Mouse (Mus musculus): ENCODE measurements around the gene Trarg1. TPM values are rescaled to one million over a fixed set of nuclear protein-coding genes. Genes with fewer than 3 reads are reported as not detected.

The Trarg1 gene
- polyA plus RNA-seq, 1 experiment from 2014 or later, result 7.1 TPM

DNA sequence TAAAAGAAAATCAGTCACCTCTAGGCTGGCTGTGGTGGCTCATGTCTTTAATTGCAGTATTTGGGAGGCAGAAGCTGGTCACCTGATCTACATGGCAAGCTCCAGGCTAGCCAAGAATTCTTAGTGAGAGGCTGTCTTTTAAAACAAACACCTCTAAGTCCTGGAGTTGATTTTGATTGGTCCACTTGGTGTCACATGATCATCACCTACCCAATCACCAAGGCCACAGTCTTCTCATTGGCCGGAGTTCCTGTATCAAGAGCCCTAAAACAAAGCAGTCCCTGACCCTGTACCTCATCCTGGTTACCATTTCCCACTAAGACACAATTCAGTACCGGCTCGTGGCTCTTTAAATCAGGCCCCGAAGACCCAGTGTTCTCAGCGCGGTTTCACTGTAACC, 16.2 kb downstream of the Trarg1 start:
- H3K9me3 ChIP-seq (ENCODE audit: low read length), result no peaks in the 10 kb centered on the region
- ATAC-seq, result no peak
- TF ChIP-seq EP300 (IDR thresholded peaks at IDR 0.05), result no peak
- TF ChIP-seq CTCF (IDR thresholded peaks at IDR 0.05), result no peak

DNA sequence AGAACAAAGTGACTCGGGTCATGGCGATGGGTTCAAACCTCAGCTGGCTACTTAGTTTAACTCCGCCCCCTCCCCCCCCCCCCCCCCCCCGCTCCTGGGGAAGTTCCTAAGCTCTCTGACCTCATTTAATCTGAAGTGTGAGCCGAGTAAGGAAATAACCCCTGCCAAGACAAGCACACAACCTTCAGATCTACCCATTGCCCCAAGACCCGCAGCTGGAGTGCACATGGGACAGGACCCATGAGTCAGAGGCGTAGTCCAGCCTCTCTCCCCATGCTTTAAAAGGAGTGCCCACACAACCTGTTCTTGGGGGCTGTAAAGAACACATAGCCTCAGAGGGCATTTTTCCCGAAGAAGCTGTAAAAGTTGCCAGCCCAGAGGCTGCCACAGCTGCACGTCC, 20.0 kb downstream of the Trarg1 start:
- H3K9me3 ChIP-seq (ENCODE audit: low read length), result no peaks in the 10 kb centered on the region
- H3K27me3 ChIP-seq (replicated peaks; ENCODE audit: insufficient read depth, low read length), result no peaks in the 10 kb centered on the region
- DNase-seq (ENCODE audit: low spot score) (peak; percentile 36), ATAC-seq (no peak)
- no peak overlapping the region for H3K9ac ChIP-seq (replicated peaks; ENCODE audit: low read depth)
- H3K4me3 ChIP-seq (ENCODE audit: low read depth, low read length), result no peak overlapping the region
- H3K27ac ChIP-seq (ENCODE audit: low read length), result no peak overlapping the region
- H3K4me2 ChIP-seq (replicated peaks; ENCODE audit: low read depth, low read length), result no peak overlapping the region
- 48% methylated on average over 7 of the region's 9 CpGs for WGBS
- TF ChIP-seq CTCF (IDR thresholded peaks at IDR 0.05) (no peak), EP300 (IDR thresholded peaks at IDR 0.05) (no peak)
- H3K36me3 ChIP-seq (ENCODE audit: insufficient read depth, low read length), result no peaks in the 10 kb centered on the region
- H3K4me1 ChIP-seq (ENCODE audit: insufficient read depth, low read depth, low read length), result no peaks in the 10 kb centered on the region

More for the DNA sequence above, 16.2 kb downstream of the Trarg1 start:
- no peak overlapping the region for H3K27ac ChIP-seq (ENCODE audit: low read length)
- H3K9ac ChIP-seq (replicated peaks; ENCODE audit: low read depth), result no peak overlapping the region
- H3K4me2 ChIP-seq (replicated peaks; ENCODE audit: low read depth, low read length), result no peak overlapping the region
- no peak for DNase-seq (ENCODE audit: low spot score)
- no peak overlapping the region for H3K4me3 ChIP-seq (ENCODE audit: low read depth, low read length)
- no peaks in the 10 kb centered on the region for H3K27me3 ChIP-seq (replicated peaks; ENCODE audit: insufficient read depth, low read length)
- H3K4me1 ChIP-seq (ENCODE audit: insufficient read depth, low read depth, low read length), result no peaks in the 10 kb centered on the region
- WGBS, result 64% methylated on average over 6 of the region's 6 CpGs
- H3K36me3 ChIP-seq (ENCODE audit: insufficient read depth, low read length), result no peaks in the 10 kb centered on the region

DNA sequence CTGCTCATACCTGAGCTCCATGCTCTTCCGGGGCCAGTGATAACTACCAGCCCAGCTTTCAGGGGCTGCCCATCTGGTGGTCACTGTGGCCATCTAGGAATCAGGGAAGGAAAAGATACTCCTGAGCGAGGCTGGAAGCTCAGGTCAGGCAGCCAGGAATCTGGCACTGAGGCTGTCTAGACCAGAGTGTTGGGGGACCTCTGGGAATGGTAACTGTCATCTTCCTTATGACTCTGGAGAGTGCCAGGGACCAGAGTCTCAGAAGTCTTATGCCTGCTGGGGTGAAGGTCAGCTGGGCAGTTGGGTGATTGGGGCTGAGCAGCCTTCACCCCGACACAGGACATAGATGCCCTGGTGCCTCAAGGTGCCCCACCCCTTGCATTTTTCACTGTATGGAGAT, 28.0 kb downstream of the Trarg1 start:
- Histone ChIP-seq H3K4me1 (ENCODE audit: insufficient read depth, low read depth, low read length) (peaks cover 4% of the 10 kb centered on the region; the same call in 1 of the 2 replicates), H3K4me2 (replicated peaks; ENCODE audit: low read depth, low read length) (no peak overlapping the region), H3K27ac (ENCODE audit: low read length) (peak overlapping the region; percentile 54), H3K9me3 (ENCODE audit: low read length) (no peaks in the 10 kb centered on the region), H3K27me3 (replicated peaks; ENCODE audit: insufficient read depth, low read length) (no peaks in the 10 kb centered on the region), H3K9ac (replicated peaks; ENCODE audit: low read depth) (no peak overlapping the region), H3K4me3 (ENCODE audit: low read depth, low read length) (no peak overlapping the region), H3K36me3 (ENCODE audit: insufficient read depth, low read length) (no peaks in the 10 kb centered on the region)
- TF ChIP-seq CTCF (IDR thresholded peaks at IDR 0.05) (no peak), EP300 (IDR thresholded peaks at IDR 0.05) (no peak)
- no peak for DNase-seq (ENCODE audit: low spot score)
- no peak for ATAC-seq
- 80% methylated on average over 3 of the region's 3 CpGs for WGBS

DNA sequence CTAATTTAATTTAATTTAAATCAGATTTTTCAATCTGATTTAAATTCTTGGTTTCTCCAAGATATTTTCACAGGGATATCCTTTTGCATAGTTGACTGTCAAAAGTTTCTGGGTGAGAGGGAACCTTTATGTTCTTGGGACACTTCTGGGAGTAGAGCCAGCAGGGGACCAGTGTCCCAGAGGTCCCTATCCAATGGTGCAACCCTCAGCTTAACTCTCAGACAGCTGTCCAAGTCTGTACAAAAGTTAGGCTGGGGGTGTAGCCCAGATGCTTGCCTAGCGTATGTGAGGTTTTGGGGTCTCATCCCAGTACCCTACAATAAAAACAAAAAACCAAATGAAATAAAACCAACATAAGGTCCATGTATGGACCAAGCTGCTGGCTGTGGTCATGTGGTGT, 28.5 kb downstream of the Trarg1 start:
- Histone ChIP-seq H3K27me3 (replicated peaks; ENCODE audit: insufficient read depth, low read length) (no peaks in the 10 kb centered on the region), H3K36me3 (ENCODE audit: insufficient read depth, low read length) (no peaks in the 10 kb centered on the region)

DNA sequence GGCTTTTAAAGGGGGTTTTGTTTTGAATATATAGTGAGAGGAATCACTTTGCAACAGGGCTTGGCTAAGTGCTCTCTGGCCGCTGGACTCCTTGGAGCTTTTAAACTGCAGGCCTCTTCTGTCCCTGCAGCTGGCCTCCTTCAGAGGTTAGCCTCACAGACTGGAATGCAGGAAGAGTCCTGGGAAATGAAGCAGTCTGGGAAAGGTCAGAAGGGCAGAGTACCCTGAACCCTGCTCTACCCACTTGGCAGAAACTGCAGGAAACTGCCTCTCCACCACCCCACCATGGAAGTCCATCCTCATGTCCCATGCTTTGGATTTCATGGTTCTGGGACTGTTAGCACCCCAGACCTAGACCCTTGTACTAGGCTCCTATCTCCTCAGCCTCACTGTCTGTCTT, 29.3 kb downstream of the Trarg1 start:
- H3K4me1 ChIP-seq (ENCODE audit: insufficient read depth, low read depth, low read length), result peaks cover 4% of the 10 kb centered on the region; the same call in 1 of the 2 replicates
- H3K9ac ChIP-seq (replicated peaks; ENCODE audit: low read depth), result no peak overlapping the region
- no peak for ATAC-seq
- H3K4me2 ChIP-seq (replicated peaks; ENCODE audit: low read depth, low read length), result no peak overlapping the region
- no peaks in the 10 kb centered on the region for H3K9me3 ChIP-seq (ENCODE audit: low read length)
- H3K27me3 ChIP-seq (replicated peaks; ENCODE audit: insufficient read depth, low read length), result no peaks in the 10 kb centered on the region
- H3K36me3 ChIP-seq (ENCODE audit: insufficient read depth, low read length), result no peaks in the 10 kb centered on the region
- WGBS, result 29% methylated on average over 1 of the region's 1 CpGs
- TF ChIP-seq EP300 (IDR thresholded peaks at IDR 0.05) (no peak), CTCF (IDR thresholded peaks at IDR 0.05) (no peak)
- H3K27ac ChIP-seq (ENCODE audit: low read length), result peak overlapping the region; percentile 63
- DNase-seq (ENCODE audit: low spot score), result peak; percentile 29
- H3K4me3 ChIP-seq (ENCODE audit: low read depth, low read length), result no peak overlapping the region

More for the DNA sequence above, 28.5 kb downstream of the Trarg1 start:
- no peak overlapping the region for H3K4me2 ChIP-seq (replicated peaks; ENCODE audit: low read depth, low read length)
- ATAC-seq (peak; percentile 52), DNase-seq (ENCODE audit: low spot score) (peak; percentile 80)
- peak overlapping the region; percentile 54 for H3K27ac ChIP-seq (ENCODE audit: low read length)
- 50% methylated on average over 1 of the region's 1 CpGs for WGBS
- no peaks in the 10 kb centered on the region for H3K9me3 ChIP-seq (ENCODE audit: low read length)
- no peak overlapping the region for H3K4me3 ChIP-seq (ENCODE audit: low read depth, low read length)
- no peak for TF ChIP-seq CTCF (IDR thresholded peaks at IDR 0.05)
- no peak; the same call in 1 of the 2 replicates for TF ChIP-seq EP300 (IDR thresholded peaks at IDR 0.05)
- H3K4me1 ChIP-seq (ENCODE audit: insufficient read depth, low read depth, low read length), result peaks cover 4% of the 10 kb centered on the region; the same call in 1 of the 2 replicates
- no peak overlapping the region for H3K9ac ChIP-seq (replicated peaks; ENCODE audit: low read depth)

DNA sequence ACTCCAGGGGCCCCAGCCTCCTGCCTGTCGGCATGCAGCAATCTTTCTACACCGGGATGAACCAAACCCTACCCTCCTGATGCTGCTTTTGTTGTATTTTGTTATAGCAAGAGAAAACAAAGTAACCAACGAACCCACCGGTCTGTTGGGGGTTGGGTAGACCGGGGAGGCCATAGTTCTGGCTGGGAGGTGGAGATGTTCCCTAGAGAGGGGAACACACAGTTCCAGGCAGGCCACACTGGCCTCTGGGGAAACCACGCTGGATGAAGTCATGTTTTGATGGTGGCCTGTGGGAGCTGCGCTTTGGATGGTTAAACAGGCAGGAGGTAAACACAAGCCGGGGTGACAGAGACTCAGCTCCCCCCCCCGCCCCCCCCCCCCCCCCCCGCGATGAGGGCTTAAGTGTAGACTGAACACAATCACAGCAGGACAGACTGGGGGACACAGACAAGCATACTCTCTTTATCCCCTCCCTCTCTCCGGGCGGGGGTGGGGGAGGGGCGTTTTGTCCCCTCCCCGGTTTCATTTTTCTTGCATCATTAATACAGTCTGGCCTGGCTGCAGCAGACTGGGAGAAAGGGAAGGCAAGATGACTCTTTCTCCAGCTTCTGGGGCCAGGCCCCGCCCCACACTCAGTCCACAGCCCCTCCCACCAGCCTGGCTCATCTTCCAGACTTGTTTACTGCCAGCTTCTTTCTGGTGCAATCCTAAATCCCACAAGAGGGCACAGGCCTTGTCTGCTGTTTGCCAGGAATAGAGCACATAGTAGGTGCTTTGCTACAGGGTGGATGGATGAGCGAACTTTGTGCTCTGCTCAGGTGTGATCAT, 30.2 kb downstream of the Trarg1 start:
- Histone ChIP-seq H3K4me2 (replicated peaks; ENCODE audit: low read depth, low read length) (0 out of 2 replicates have a peak overlapping the region, but pooled peaks have one; percentile 14), H3K4me3 (ENCODE audit: low read depth, low read length) (no peak overlapping the region), H3K9ac (replicated peaks; ENCODE audit: low read depth) (no peak overlapping the region), H3K9me3 (ENCODE audit: low read length) (no peaks in the 10 kb centered on the region), H3K27ac (ENCODE audit: low read length) (peak overlapping the region; percentile 63), H3K36me3 (ENCODE audit: insufficient read depth, low read length) (no peaks in the 10 kb centered on the region), H3K27me3 (replicated peaks; ENCODE audit: insufficient read depth, low read length) (no peaks in the 10 kb centered on the region), H3K4me1 (ENCODE audit: insufficient read depth, low read depth, low read length) (peaks cover 4% of the 10 kb centered on the region; the same call in 1 of the 2 replicates)
- whole genome bisulfite sequencing, result 24% methylated on average over 9 of the region's 17 CpGs
- ATAC-seq, result peak; percentile 81
- TF ChIP-seq CTCF (IDR thresholded peaks at IDR 0.05), result no peak
- peak; percentile 65; the same call in 1 of the 2 replicates for TF ChIP-seq EP300 (IDR thresholded peaks at IDR 0.05)
- peak; percentile 85 for DNase-seq (ENCODE audit: low spot score)
